Mouse (Mus musculus) heart, adult 2 months (tissue): ENCODE measurements around the gene Plce1.

Experiments used
- CTCF ChIP-seq: fragments of 200-600 bp; IDR thresholded peaks from 2 replicates; pipeline ENCODE4 v1.8.1; 2022; ENCODE audit warnings: antibody characterized with exemption, mild to moderate bottlenecking, moderate library complexity
- EP300 ChIP-seq: fragments of 200-500 bp; IDR thresholded peaks from 2 replicates; pipeline ENCODE4 v1.6.1; 2011; ENCODE audit warnings: low read depth, low read length, control low read depth; ENCODE audit not compliant: insufficient read depth

DNA sequence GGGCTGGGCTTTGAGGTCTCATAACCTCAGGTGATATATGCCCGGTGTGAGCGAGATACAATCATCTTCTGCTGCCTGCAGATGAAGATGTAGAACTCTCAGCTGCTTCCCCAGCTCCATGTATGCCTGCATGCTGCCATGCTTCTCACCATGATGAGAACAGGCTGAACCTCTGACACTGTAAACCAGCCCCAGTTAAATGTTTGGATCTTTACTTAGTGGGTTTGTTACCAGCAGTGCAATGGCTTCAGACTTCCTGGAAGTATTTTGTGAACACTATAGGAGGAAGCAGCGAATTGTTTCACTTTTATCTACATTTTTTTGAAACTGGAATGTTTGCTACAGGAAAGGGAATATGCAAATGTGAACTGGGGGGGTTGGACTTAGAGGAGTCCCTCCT is 48.9 kb upstream of the Plce1 start:
- no peak for TF ChIP-seq CTCF
- no peak for TF ChIP-seq EP300
